Mouse (Mus musculus) midbrain, embryonic 12.5 days (tissue): Measurements from ENCODE around the gene Hes6. TPM values are rescaled to one million over a fixed set of nuclear protein-coding genes. Genes with fewer than 3 reads are reported as not detected.
A peak's percentile ranks its signal among the peaks of the same experiment; 100 is the strongest.

Source experiments
- ATAC-seq: fragments of 200-750 bp; cut with Nextera tagmentation; 2 replicates; pipeline ENCODE4 v1.8.0; 2017; ENCODE audit warnings: low read depth, moderate TSS enrichment, moderate library complexity; ENCODE audit not compliant: low FRiP score
- H3K27ac ChIP-seq: fragments of 300-500 bp; sonication (generic); replicated peaks from 2 replicates; pipeline ENCODE4 v1.5.1; 2016; ENCODE audit warnings: mild to moderate bottlenecking
- H3K27me3 ChIP-seq: fragments of 300-500 bp; sonication (generic); 2 replicates; pipeline ENCODE4 v1.6.1; 2016; ENCODE audit warnings: mild to moderate bottlenecking
- H3K36me3 ChIP-seq: fragments of 300-500 bp; sonication (generic); 2 replicates; pipeline ENCODE4 v1.6.1; 2016
- H3K4me1 ChIP-seq: fragments of 300-500 bp; sonication (generic); 2 replicates; pipeline ENCODE4 v1.6.1; 2016
- H3K4me2 ChIP-seq: fragments of 300-500 bp; sonication (generic); replicated peaks from 2 replicates; pipeline ENCODE4 v1.6.1; 2016; ENCODE audit warnings: mild to moderate bottlenecking, moderate library complexity
- H3K4me3 ChIP-seq: fragments of 300-500 bp; sonication (generic); 2 replicates; pipeline ENCODE4 v1.5.1; 2016; ENCODE audit warnings: mild to moderate bottlenecking
- H3K9ac ChIP-seq: fragments of 300-500 bp; sonication (generic); replicated peaks from 2 replicates; pipeline ENCODE4 v1.6.1; 2016; ENCODE audit warnings: mild to moderate bottlenecking, moderate library complexity
- H3K9me3 ChIP-seq: fragments of 300-500 bp; sonication (generic); 2 replicates; pipeline ENCODE4 v1.6.1; 2016; ENCODE audit warnings: mild to moderate bottlenecking
- WGBS: fragments of 180-500 bp; shearing (Covaris S2); methylation state at CpG from one replicate; pipeline ENCODE4 v1.1.7; 2016; 5-methylcytosine and 5-hydroxymethylcytosine counted together
- polyA plus RNA-seq: library from polyadenylated mRNA; unstranded; fragments of >200 nt; fragmentation: Nextera tagmentation; extraction: Ambion mirVana; gene quantifications from 2 replicates; pipeline ENCODE4 v1.2.1, GENCODE M21; 2016

Gene Hes6
- polyA plus RNA-seq, 1 experiment from 2014 or later = 455 TPM

GRCm38 (mm10) chr1:91414903-91415302 lies 1.1 kb upstream of the Hes6 start:
- Histone ChIP-seq H3K9ac (peak overlapping the region; percentile 59), H3K9me3 (no peaks in the 10 kb centered on the region), H3K27me3 (no peaks in the 10 kb centered on the region), H3K36me3 (no peaks in the 10 kb centered on the region), H3K4me2 (peak overlapping the region; percentile 88), H3K4me1 (peaks cover 50% of the 10 kb centered on the region), H3K4me3 (no peak overlapping the region), H3K27ac (peak overlapping the region; percentile 99)
- 37% methylated on average over 4 of the region's 4 CpGs for WGBS
- ATAC-seq = no peak

- WGBS = under 1% methylated on average over 14 of the region's 14 CpGs
- Histone ChIP-seq H3K9me3 (no peaks in the 10 kb centered on the region), H3K27ac (peak overlapping the region; percentile 99), H3K4me3 (peak overlapping the region; percentile 82), H3K4me1 (peaks cover 50% of the 10 kb centered on the region), H3K9ac (peak overlapping the region; percentile 59), H3K4me2 (peak overlapping the region; percentile 88), H3K36me3 (no peaks in the 10 kb centered on the region), H3K27me3 (no peaks in the 10 kb centered on the region)
- no peak for ATAC-seq
Observed at GRCm38 (mm10) chr1:91413536-91413897, 321 bp downstream of the Hes6 start.

- peak overlapping the region; percentile 82 for H3K4me3 ChIP-seq
Observed at GRCm38 (mm10) chr1:91413030-91413506, 770 bp downstream of the Hes6 start.

GRCm38 (mm10) chr1:91412286-91413029 lies 1.4 kb downstream of the Hes6 start:
- H3K4me3 ChIP-seq = peak overlapping the region; percentile 82
- peak overlapping the region; percentile 93 for H3K9ac ChIP-seq
- peak overlapping the region; percentile 99 for H3K27ac ChIP-seq
- peaks cover 50% of the 10 kb centered on the region for H3K4me1 ChIP-seq
- 2% methylated on average over 59 of the region's 65 CpGs for WGBS
- no peaks in the 10 kb centered on the region for H3K9me3 ChIP-seq
- no peaks in the 10 kb centered on the region for H3K27me3 ChIP-seq
- H3K4me2 ChIP-seq = peak overlapping the region; percentile 88
- peak; percentile 24 for ATAC-seq
- H3K36me3 ChIP-seq = no peaks in the 10 kb centered on the region

More at GRCm38 (mm10) chr1:91413030-91413506, 770 bp downstream of the Hes6 start:
- peak overlapping the region; percentile 88 for H3K4me2 ChIP-seq
- ATAC-seq = peak; percentile 89
- H3K27me3 ChIP-seq = no peaks in the 10 kb centered on the region
- H3K9me3 ChIP-seq = no peaks in the 10 kb centered on the region
- WGBS = under 1% methylated on average over 34 of the region's 34 CpGs
- H3K27ac ChIP-seq = peak overlapping the region; percentile 99
- H3K36me3 ChIP-seq = no peaks in the 10 kb centered on the region
- H3K9ac ChIP-seq = peak overlapping the region; percentile 93
- H3K4me1 ChIP-seq = peaks cover 50% of the 10 kb centered on the region

GRCm38 (mm10) chr1:91411631-91412285 lies 2.1 kb downstream of the Hes6 start:
- peak overlapping the region; percentile 93 for H3K9ac ChIP-seq
- no peaks in the 10 kb centered on the region for H3K36me3 ChIP-seq
- peak overlapping the region; percentile 99 for H3K27ac ChIP-seq
- H3K4me2 ChIP-seq = peak overlapping the region; percentile 88
- WGBS = 49% methylated on average over 8 of the region's 8 CpGs
- H3K4me3 ChIP-seq = peak overlapping the region; percentile 82
- H3K9me3 ChIP-seq = no peaks in the 10 kb centered on the region
- no peak for ATAC-seq
- H3K4me1 ChIP-seq = peaks cover 47% of the 10 kb centered on the region
- H3K27me3 ChIP-seq = no peaks in the 10 kb centered on the region

GRCm38 (mm10) chr1:91407819-91408218 lies 6.0 kb downstream of the Hes6 start:
- peaks cover 22% of the 10 kb centered on the region for H3K4me1 ChIP-seq
- ATAC-seq = no peak
- H3K4me2 ChIP-seq = no peak overlapping the region
- H3K27ac ChIP-seq = no peak overlapping the region
- H3K27me3 ChIP-seq = peaks cover 10% of the 10 kb centered on the region
- WGBS = 88% methylated on average over 4 of the region's 4 CpGs
- no peaks in the 10 kb centered on the region for H3K36me3 ChIP-seq
- H3K9ac ChIP-seq = no peak overlapping the region
- no peak overlapping the region for H3K4me3 ChIP-seq
- no peaks in the 10 kb centered on the region for H3K9me3 ChIP-seq

- Histone ChIP-seq H3K9me3 (no peaks in the 10 kb centered on the region), H3K4me2 (no peak overlapping the region), H3K27me3 (peaks cover 14% of the 10 kb centered on the region), H3K27ac (no peak overlapping the region), H3K4me3 (no peak overlapping the region), H3K9ac (no peak overlapping the region), H3K4me1 (peaks cover 3% of the 10 kb centered on the region; the same call in 1 of the 2 replicates), H3K36me3 (no peaks in the 10 kb centered on the region)
- 68% methylated on average over 23 of the region's 23 CpGs for WGBS
- no peak for ATAC-seq
Observed at GRCm38 (mm10) chr1:91405406-91406169, 8.2 kb downstream of the Hes6 start.

GRCm38 (mm10) chr1:91404976-91405375 lies 8.9 kb downstream of the Hes6 start:
- Histone ChIP-seq H3K9ac (no peak overlapping the region), H3K27ac (no peak overlapping the region), H3K9me3 (no peaks in the 10 kb centered on the region), H3K4me3 (no peak overlapping the region), H3K4me1 (no peaks in the 10 kb centered on the region), H3K4me2 (no peak overlapping the region), H3K36me3 (no peaks in the 10 kb centered on the region), H3K27me3 (peaks cover 14% of the 10 kb centered on the region)
- WGBS = 35% methylated on average over 1 of the region's 1 CpGs
- no peak for ATAC-seq

GRCm38 (mm10) chr1:91398260-91399062 lies 15.4 kb downstream of the Hes6 start, which contains the start of gene Ilkap:
TSS of gene Ilkap (minus strand) at chr1:91398815.
- Histone ChIP-seq H3K27me3 (0 out of 2 replicates have a peak, but pooled peaks cover 4% of the 10 kb centered on the region), H3K27ac (peak within 1 kb of the TSS; percentile 89), H3K4me1 (peaks cover 24% of the 10 kb centered on the region), H3K4me3 (peak within 1 kb of the TSS; percentile 93), H3K9me3 (no peaks in the 10 kb centered on the region), H3K4me2 (peak within 1 kb of the TSS; percentile 93), H3K9ac (peak within 1 kb of the TSS; percentile 92), H3K36me3 (peaks cover 12% of the 10 kb centered on the region)
- peak; percentile 97 for ATAC-seq
- under 1% methylated on average over 82 of the region's 91 CpGs for WGBS

- peak overlapping the region; percentile 92 for H3K9ac ChIP-seq
- H3K4me3 ChIP-seq = peak overlapping the region; percentile 93
- 2% methylated on average over 12 of the region's 12 CpGs for WGBS
- 0 out of 2 replicates have a peak, but pooled peaks cover 4% of the 10 kb centered on the region for H3K27me3 ChIP-seq
- no peaks in the 10 kb centered on the region for H3K9me3 ChIP-seq
- H3K27ac ChIP-seq = peak overlapping the region; percentile 89
- peak overlapping the region; percentile 93 for H3K4me2 ChIP-seq
- H3K4me1 ChIP-seq = peaks cover 24% of the 10 kb centered on the region
- no peak for ATAC-seq
- H3K36me3 ChIP-seq = peaks cover 17% of the 10 kb centered on the region
Observed at GRCm38 (mm10) chr1:91397927-91398259, 15.9 kb downstream of the Hes6 start.

- WGBS = 97% methylated on average over 5 of the region's 5 CpGs
- no peaks in the 10 kb centered on the region for H3K27me3 ChIP-seq
- no peak overlapping the region for H3K4me2 ChIP-seq
- ATAC-seq = no peak
- H3K4me1 ChIP-seq = 0 out of 2 replicates have a peak, but pooled peaks cover 3% of the 10 kb centered on the region
- no peaks in the 10 kb centered on the region for H3K9me3 ChIP-seq
- H3K4me3 ChIP-seq = no peak overlapping the region
- no peak overlapping the region for H3K9ac ChIP-seq
- peaks cover 79% of the 10 kb centered on the region for H3K36me3 ChIP-seq
- H3K27ac ChIP-seq = no peak overlapping the region
Observed at GRCm38 (mm10) chr1:91390369-91390768, 23.5 kb downstream of the Hes6 start.
